Mouse (Mus musculus) ES-CJ7 (cell line): Measurements from ENCODE around the gene Ndrg4.

Experiments
- DNase-seq: peaks from one replicate; pipeline ENCODE4 v3.0.0; 2011; ENCODE audit warnings: low read depth, low spot score

The Ndrg4 gene

DNA sequence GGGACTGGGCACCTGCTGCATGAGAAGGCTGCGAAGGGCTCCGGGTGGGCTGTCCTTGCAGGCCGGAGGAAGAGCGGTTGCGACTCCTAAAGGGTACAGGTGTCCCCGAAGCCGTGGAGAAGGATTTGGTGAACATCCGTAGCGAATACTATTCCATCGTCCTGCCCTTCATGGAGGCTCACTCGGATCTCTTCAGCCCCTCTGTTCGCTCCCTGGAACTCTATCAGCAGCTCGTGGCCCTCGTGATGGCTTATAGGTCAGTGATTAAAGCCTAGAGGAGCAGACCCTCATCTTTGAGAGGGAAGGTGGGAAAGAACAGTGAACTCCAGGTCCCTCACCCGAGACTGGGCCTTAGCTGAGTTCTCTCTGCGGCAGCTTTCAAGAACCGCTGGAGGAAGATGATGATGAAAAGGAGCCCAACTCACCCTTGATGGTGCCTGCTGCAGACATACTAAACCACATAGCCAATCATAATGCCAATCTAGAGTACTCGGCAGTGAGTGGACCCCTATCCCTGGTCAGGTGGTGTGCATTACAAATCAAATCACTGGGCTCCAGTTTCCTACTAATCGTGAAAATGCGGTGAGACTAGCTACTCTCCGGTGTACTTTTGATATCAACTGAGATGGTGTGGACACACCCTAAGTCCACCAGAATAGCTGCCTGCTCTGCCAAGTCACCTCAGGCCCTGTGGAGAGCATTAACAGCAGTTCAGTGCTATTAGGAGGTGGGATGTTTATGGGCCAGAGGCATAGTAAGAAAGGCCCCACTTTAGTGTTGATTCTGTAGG lies 40.0 kb downstream of the Ndrg4 start:
- no peak for DNase-seq

DNA sequence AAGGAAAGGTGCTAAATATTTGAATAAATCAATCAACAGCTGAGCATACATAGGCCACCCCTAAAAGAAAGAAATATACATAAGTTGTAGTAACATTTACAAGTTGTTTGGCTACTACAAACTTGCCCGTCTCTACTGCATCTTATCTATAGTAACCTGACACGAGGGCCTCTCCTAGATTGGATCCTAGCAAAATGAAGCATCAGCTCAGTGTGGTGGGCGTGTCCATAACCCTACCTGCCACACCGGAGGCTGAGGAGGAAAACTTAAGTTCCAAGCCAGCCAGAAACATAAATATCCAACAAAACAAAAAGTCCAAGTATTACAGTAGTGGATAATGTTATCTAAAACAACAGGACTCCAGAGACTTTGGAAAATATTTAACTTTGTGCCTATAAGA lies 50.8 kb downstream of the Ndrg4 start:
- DNase-seq: no peak

DNA sequence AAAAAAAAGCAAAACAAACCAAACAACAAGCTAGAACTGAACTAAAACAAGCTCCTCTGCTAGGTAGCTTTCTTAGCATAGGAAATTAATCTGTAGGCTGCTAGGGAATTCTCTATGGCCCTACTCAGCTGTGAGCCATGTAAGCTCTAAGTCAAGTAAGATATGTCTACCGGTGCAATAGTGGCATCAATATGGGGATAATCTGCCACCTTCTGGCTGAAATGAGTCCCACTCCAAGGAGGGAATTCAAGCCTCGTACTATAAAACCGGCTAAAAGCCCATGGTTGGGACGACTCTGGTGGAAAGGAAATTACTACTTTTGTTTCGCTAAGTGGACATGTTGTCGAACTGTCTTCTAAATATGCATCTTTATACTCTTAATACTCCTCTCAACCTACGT lies 61.8 kb downstream of the Ndrg4 start:
- DNase-seq: peak; percentile 56

DNA sequence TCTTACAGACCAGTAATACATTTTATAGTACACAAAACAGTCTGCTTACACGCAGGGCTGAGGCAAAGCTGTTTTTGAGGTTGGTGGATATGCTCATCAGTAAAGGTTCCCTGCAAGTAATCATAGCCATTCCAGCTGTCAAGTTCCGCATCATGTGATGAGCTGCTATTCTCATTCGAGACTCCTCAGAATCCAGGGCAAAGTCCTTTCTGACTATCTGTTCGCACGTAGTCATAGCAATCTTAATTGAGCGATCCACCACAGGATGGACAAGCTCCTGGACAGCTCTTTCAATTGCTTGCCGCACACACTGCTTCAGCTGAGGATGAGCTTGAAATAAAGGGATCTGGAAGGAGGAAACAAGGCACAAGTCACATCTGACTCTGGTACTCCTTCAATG lies 65.0 kb downstream of the Ndrg4 start:
- DNase-seq: no peak

DNA sequence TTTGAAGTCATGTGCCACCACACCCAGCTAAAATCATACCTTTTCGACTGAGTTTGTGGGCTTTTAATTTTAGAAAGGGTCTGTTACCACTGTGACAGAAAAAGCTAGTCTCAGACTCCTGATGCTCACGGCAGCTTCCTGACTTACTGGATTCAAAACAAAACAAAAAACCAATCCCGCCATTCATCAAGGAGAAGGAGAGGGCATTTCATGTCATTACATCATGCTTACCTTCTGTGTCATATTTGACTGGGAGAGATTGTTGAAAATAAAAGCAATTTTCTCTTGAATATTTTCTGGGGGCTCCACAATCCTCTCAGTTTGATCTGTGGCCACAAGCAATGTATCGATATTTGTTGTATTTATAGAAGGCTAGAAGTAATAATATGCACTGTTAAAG lies 71.2 kb downstream of the Ndrg4 start:
- no peak for DNase-seq

DNA sequence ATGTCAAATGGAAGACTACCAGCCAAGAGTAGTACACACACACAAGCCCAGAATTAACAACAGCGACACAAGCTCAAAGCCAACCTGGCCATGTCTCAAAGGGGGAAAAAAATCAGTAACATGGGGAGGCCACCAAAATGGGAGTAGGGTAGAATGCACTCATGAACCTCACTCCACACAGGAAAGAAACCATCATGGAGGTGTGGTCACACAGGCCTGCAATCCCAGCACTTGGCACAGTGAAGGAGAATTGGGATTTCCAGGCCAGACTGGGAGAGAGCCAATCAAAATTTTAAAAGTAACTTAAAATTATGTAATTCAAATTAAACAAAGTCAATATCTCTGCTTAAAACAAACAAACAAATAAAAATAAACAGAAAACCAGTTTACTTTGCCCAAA lies 75.1 kb downstream of the Ndrg4 start:
- DNase-seq: no peak

DNA sequence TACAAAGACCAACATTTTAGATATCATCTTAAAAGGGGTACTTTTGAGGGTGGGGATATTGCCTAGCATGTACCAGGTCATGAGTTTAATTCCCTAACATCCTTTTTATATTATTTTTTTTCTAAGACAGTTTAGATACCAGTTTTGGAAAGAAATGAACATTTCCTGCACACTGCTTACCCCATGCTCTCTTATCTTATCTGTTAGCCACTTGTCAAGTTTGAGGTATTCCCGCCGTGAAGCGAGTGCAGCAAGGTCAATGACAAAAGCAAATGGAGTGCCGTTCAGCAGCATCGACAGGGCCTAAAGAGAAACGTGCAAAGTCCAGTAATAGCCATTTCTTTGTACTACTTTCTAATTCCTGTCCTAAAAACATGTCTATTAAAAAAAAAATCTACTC lies 83.5 kb downstream of the Ndrg4 start:
- no peak for DNase-seq

DNA sequence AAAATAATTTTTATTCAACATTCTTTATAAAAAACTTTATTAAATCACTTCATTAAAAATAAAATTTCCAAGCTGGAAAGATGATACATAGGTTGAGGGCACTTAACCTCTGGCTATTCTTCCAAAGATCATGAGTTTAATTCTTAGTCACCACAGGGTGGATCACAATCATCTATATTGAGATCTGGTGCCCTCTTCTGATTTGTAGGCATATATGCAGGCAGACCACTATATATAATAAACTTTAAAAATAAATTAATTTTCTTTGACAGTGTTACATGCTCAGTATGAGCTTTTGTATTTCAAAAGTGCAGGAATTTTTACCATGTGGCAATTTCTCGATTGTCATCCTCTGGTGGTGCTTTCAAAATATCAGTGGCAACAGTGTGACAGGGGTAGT lies 87.4 kb downstream of the Ndrg4 start:
- no peak for DNase-seq
